Mouse (Mus musculus): ENCODE results near the gene Rpl6. TPM values are rescaled to one million over a fixed set of nuclear protein-coding genes. Genes with fewer than 3 reads are reported as not detected.

Gene Rpl6
- 1,000 to 10,000 TPM in 2 of 4 experiments, 100 to 1,000 TPM in 2; 908 to 1,162 (median 1,035) TPM for total RNA-seq (2022)

- peak; percentile 78 for DNase-seq
Measured at GRCm38 (mm10) chr5:121204132-121205089, at the start of gene Rpl6. TSS of gene Rpl6 (plus strand) at chr5:121204481.

GRCm38 (mm10) chr5:121156121-121156520 lies 48.2 kb upstream of the Rpl6 start:
- DNase-seq = no peak

GRCm38 (mm10) chr5:121157017-121157416 lies 47.3 kb upstream of the Rpl6 start:
- no peak for DNase-seq

- no peak for DNase-seq
Measured at GRCm38 (mm10) chr5:121157489-121157888, 46.8 kb upstream of the Rpl6 start.

- no peak for DNase-seq
Measured at GRCm38 (mm10) chr5:121158966-121159365, 45.3 kb upstream of the Rpl6 start.

GRCm38 (mm10) chr5:121162285-121162684 lies 42.0 kb upstream of the Rpl6 start:
- no peak for DNase-seq

GRCm38 (mm10) chr5:121162923-121163322 lies 41.4 kb upstream of the Rpl6 start:
- DNase-seq = no peak

GRCm38 (mm10) chr5:121166884-121167283 lies 37.4 kb upstream of the Rpl6 start:
- DNase-seq = no peak

GRCm38 (mm10) chr5:121169588-121169987 lies 34.7 kb upstream of the Rpl6 start:
- no peak for DNase-seq

GRCm38 (mm10) chr5:121172835-121173234 lies 31.4 kb upstream of the Rpl6 start:
- no peak for DNase-seq

- DNase-seq = no peak
Measured at GRCm38 (mm10) chr5:121179077-121179857, 25.0 kb upstream of the Rpl6 start.

- DNase-seq = no peak
Measured at GRCm38 (mm10) chr5:121183269-121183668, 21.0 kb upstream of the Rpl6 start.

- no peak for DNase-seq
Measured at GRCm38 (mm10) chr5:121184375-121184774, 19.9 kb upstream of the Rpl6 start.

- no peak for DNase-seq
Measured at GRCm38 (mm10) chr5:121184945-121185551, 19.2 kb upstream of the Rpl6 start.

GRCm38 (mm10) chr5:121187580-121188001 lies 16.7 kb upstream of the Rpl6 start:
- DNase-seq = no peak

GRCm38 (mm10) chr5:121188265-121188664 lies 16.0 kb upstream of the Rpl6 start:
- DNase-seq = no peak

- no peak for DNase-seq
Measured at GRCm38 (mm10) chr5:121189182-121189581, 15.1 kb upstream of the Rpl6 start.

GRCm38 (mm10) chr5:121190210-121190835 lies 14.0 kb upstream of the Rpl6 start:
- DNase-seq = no peak

- DNase-seq = peak; percentile 69
Measured at GRCm38 (mm10) chr5:121190836-121191583, 13.3 kb upstream of the Rpl6 start, which contains the start of gene Ptpn11. TSS of gene Ptpn11 (minus strand) at chr5:121191397.

GRCm38 (mm10) chr5:121191584-121191906 lies 12.7 kb upstream of the Rpl6 start:
- no peak for DNase-seq

GRCm38 (mm10) chr5:121194173-121194572 lies 10.1 kb upstream of the Rpl6 start:
- DNase-seq = no peak

GRCm38 (mm10) chr5:121196764-121197163 lies 7.5 kb upstream of the Rpl6 start:
- DNase-seq = no peak
